Mouse (Mus musculus) ES-Bruce4 (cell line): ENCODE results near the gene Tcerg1l.

ENCODE experiments used
- CTCF ChIP-seq: IDR thresholded peaks from one replicate; pipeline ENCODE4 v1.8.1; 2011; ENCODE audit warnings: low read depth, low read length
- POLR2A ChIP-seq: IDR thresholded peaks from one replicate; pipeline ENCODE4 v1.8.1; 2011; ENCODE audit warnings: low read length; ENCODE audit not compliant: insufficient read depth

DNA sequence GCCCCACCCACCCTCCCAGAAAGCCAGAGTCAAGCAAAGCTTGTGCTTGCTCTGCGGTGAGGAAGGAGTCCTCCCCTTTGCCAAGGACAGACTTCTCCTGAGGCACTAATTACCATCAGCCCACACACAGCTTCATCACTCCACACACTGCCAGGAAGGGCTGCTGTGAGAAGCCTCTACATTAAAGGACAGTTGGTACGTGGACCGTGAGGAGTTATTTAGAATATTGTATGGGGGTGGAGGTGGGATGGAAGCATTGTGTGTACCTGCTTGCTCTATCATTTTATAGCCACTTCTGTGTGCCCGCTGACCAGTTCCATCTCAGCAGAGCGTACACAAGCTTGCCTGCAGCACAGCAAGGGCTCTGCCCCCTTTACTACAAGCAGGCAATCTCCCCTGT lies 16.0 kb upstream of the Tcerg1l start:
- TF ChIP-seq CTCF (no peak), POLR2A (no peak)
